Mouse (Mus musculus): ENCODE measurements around the gene Bola1. TPM values are rescaled to one million over a fixed set of nuclear protein-coding genes. Genes with fewer than 3 reads are reported as not detected.

Bola1 gene
- total and polyA plus RNA-seq, 3 experiments: 22.6 to 36.0 (median 28.7) TPM

DNA sequence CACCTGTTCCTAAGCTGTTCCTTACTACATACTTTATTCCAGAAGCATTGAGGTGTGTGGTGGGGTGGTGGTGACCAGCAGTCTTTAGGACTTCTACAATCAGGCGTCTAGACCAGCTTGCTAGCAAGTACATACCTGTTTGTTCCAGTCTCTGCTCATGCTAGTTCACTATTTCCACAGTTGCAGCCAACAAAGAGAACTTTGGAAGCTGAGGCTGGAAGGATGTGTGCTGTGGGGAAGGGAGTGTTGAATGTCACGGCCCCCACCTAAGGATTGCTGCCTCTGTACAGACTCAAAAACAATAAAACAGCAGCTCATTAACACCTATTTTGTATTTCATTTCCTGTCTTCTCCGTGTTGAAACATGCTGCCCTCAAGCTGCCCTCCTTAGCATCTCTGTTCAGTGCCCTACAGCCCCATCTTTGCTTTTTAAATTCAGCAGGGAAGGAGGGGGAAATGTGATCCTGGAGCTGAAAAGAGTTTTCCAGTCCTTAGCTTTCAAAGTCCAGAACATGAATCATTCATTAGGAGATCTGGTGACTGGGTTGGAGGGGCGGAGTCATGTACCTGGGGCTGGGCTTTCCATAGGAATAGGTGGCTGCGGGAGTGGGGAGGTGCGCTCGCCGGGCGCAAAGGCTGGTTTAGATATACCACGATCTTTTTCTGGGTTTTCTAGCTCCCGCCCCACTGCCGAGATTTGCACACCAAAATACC lies 58.5 kb downstream of the Bola1 start:
- 2% methylated on average over 12 of the region's 12 CpGs for WGBS
- Histone ChIP-seq H3K27me3 (ENCODE audit: control insufficient read depth, insufficient read depth, low read length) (no peaks in the 10 kb centered on the region), H3K27ac (peak overlapping the region; percentile 76), H3K4me3 (peak overlapping the region; percentile 48), H3K36me3 (ENCODE audit: control insufficient read depth, insufficient read depth, low read length) (peaks cover 5% of the 10 kb centered on the region), H3K4me1 (ENCODE audit: control insufficient read depth, insufficient read depth, low read length) (peaks cover 14% of the 10 kb centered on the region), H3K79me2 (replicated peaks; ENCODE audit: control insufficient read depth, insufficient read depth, low read length) (no peaks in the 10 kb centered on the region), H3K9ac (ENCODE audit: low read depth, low read length) (peak overlapping the region; percentile 57)
- intact Hi-C loops (cut with DNase I): no loop called here
- TF ChIP-seq POLR2A (IDR thresholded peaks at IDR 0.05; ENCODE audit: insufficient read depth, low read depth, low read length): peak; percentile 58
- no peak for TF ChIP-seq EP300 (IDR thresholded peaks at IDR 0.05; ENCODE audit: insufficient read depth, low read depth, low read length)
- no peak for TF ChIP-seq CTCF (IDR thresholded peaks at IDR 0.05)
- DNase-seq: peak; percentile 60 to 67

DNA sequence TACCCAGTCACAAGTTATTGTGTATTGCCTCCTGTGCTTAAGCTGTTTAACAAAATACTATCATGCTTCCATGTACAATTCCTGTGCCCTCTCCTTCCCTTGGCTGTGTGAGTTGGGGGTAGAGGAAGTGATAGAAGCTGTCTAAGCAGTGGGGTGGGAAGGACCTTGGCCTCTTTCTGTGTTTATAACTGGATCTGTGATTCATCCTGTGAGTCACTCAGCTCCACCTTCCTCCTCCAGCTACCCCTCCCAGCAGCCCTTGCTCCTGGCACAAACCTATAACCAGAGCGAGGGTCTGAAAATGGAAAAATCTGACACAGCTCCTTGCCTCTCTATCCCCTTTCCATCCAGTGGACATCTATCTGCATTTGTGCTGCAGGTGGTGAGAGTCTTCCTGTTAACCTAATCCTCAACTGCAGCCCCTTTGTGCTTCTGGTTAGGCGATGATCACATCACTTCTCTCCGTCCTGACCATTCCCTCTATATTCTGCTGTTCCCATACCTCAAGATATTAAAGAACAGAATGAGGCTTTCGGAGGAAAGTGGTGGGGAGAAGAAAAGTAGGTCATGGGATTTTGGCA lies 59.2 kb downstream of the Bola1 start:
- H3K4me3 ChIP-seq: peak overlapping the region; percentile 48

DNA sequence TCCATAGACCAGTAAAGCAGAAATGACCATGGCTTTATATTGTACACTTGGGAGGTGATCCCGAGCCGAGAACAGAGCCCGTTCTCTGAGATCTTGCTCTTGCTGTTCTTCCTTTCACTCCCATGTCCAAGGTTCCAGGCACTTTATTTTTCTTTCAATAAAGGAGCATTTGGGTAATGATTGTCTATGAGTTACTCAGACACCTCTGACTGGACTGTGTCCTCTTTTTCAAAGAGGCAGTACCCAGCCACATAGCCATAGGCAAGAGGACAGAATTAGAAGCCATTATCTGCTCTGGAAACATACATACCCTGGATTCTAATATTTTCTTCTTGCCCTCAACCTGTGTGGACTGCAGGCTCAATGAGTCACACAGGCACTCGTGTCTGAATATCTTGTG lies 59.7 kb downstream of the Bola1 start:
- peaks cover 5% of the 10 kb centered on the region for H3K36me3 ChIP-seq (ENCODE audit: control insufficient read depth, insufficient read depth, low read length)
- no peaks in the 10 kb centered on the region for H3K79me2 ChIP-seq (replicated peaks; ENCODE audit: control insufficient read depth, insufficient read depth, low read length)
- H3K27ac ChIP-seq: peak overlapping the region; percentile 76
- peaks cover 14% of the 10 kb centered on the region for H3K4me1 ChIP-seq (ENCODE audit: control insufficient read depth, insufficient read depth, low read length)
- DNase-seq: no peak
- intact Hi-C loops (cut with DNase I): no loop called here
- peak overlapping the region; percentile 48; the same call in 1 of the 2 replicates for H3K4me3 ChIP-seq
- no peak for TF ChIP-seq EP300 (IDR thresholded peaks at IDR 0.05; ENCODE audit: insufficient read depth, low read depth, low read length)
- no peak for TF ChIP-seq POLR2A (IDR thresholded peaks at IDR 0.05; ENCODE audit: insufficient read depth, low read depth, low read length)
- TF ChIP-seq CTCF (IDR thresholded peaks at IDR 0.05): no peak
- H3K27me3 ChIP-seq (ENCODE audit: control insufficient read depth, insufficient read depth, low read length): no peaks in the 10 kb centered on the region
- WGBS: 36% methylated on average over 4 of the region's 4 CpGs
- peak overlapping the region; percentile 48; the same call in 1 of the 2 replicates for H3K9ac ChIP-seq (ENCODE audit: low read depth, low read length)

More for the DNA sequence above, 59.2 kb downstream of the Bola1 start:
- peak overlapping the region; percentile 76 for H3K27ac ChIP-seq
- H3K4me1 ChIP-seq (ENCODE audit: control insufficient read depth, insufficient read depth, low read length): peaks cover 14% of the 10 kb centered on the region
- no peak for TF ChIP-seq CTCF (IDR thresholded peaks at IDR 0.05)
- peak; percentile 60 for TF ChIP-seq POLR2A (IDR thresholded peaks at IDR 0.05; ENCODE audit: insufficient read depth, low read depth, low read length)
- 0 out of 2 replicates have a peak, but pooled peaks have one; percentile 42 for TF ChIP-seq EP300 (IDR thresholded peaks at IDR 0.05; ENCODE audit: insufficient read depth, low read depth, low read length)
- 20% methylated on average over 4 of the region's 4 CpGs for WGBS
- intact Hi-C loops (cut with DNase I): no loop called here
- H3K36me3 ChIP-seq (ENCODE audit: control insufficient read depth, insufficient read depth, low read length): peaks cover 5% of the 10 kb centered on the region
- peak overlapping the region; percentile 48 for H3K9ac ChIP-seq (ENCODE audit: low read depth, low read length)
- no peaks in the 10 kb centered on the region for H3K79me2 ChIP-seq (replicated peaks; ENCODE audit: control insufficient read depth, insufficient read depth, low read length)
- no peaks in the 10 kb centered on the region for H3K27me3 ChIP-seq (ENCODE audit: control insufficient read depth, insufficient read depth, low read length)
- peak; percentile 63 to 79 for DNase-seq

DNA sequence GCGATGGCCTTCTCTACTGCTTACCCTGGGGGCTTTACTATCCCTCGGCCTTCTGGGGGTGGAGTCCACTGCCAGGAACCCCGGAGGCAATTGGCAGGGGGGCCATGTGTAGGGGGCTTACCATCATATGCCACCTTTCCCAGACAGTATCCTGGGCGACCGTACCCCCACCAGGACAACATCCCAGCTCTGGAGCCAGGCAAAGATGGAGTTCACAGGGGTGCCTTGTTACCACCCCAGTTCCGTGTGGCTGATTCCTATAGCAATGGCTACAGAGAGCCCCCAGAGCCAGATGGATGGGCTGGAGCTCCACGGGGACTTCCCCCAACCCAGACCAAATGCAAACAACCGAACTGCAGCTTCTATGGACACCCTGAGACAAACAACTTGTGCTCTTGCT lies 64.0 kb downstream of the Bola1 start:
- DNase-seq: no peak

DNA sequence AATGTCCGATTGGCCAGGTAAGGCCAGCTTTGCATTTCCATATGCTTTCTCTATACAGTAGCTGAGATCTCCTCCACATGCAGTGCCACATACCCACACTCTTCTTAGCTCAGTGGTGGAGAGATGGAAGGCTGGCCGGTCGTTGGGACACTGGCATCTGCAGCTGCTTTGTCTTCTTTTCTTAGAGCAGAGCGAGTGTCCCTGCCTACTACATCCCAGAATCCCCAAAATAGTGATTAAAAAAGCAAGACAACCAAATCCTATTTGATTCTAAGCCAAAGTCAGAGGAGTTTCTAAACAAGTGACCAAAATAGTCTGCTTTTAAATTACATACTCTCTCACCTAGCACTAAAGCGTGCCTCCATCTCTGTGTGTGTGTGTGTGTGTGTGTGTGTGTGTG lies 66.9 kb downstream of the Bola1 start:
- TF ChIP-seq EP300 (IDR thresholded peaks at IDR 0.05; ENCODE audit: insufficient read depth, low read depth, low read length): no peak
- no peak for TF ChIP-seq POLR2A (IDR thresholded peaks at IDR 0.05; ENCODE audit: insufficient read depth, low read depth, low read length)
- TF ChIP-seq CTCF (IDR thresholded peaks at IDR 0.05): no peak

More for the DNA sequence above, 64.0 kb downstream of the Bola1 start:
- TF ChIP-seq EP300 (IDR thresholded peaks at IDR 0.05; ENCODE audit: insufficient read depth, low read depth, low read length) (no peak), POLR2A (IDR thresholded peaks at IDR 0.05; ENCODE audit: insufficient read depth, low read depth, low read length) (no peak), CTCF (IDR thresholded peaks at IDR 0.05) (no peak)
- Histone ChIP-seq H3K27ac (no peak overlapping the region), H3K9ac (ENCODE audit: low read depth, low read length) (no peak overlapping the region), H3K4me3 (no peak overlapping the region), H3K27me3 (ENCODE audit: control insufficient read depth, insufficient read depth, low read length) (no peaks in the 10 kb centered on the region), H3K4me1 (ENCODE audit: control insufficient read depth, insufficient read depth, low read length) (peaks cover 8% of the 10 kb centered on the region), H3K36me3 (ENCODE audit: control insufficient read depth, insufficient read depth, low read length) (peaks cover 5% of the 10 kb centered on the region), H3K79me2 (replicated peaks; ENCODE audit: control insufficient read depth, insufficient read depth, low read length) (no peaks in the 10 kb centered on the region)
- intact Hi-C loops (cut with DNase I): no loop called here
- WGBS: 83% methylated on average over 8 of the region's 8 CpGs

DNA sequence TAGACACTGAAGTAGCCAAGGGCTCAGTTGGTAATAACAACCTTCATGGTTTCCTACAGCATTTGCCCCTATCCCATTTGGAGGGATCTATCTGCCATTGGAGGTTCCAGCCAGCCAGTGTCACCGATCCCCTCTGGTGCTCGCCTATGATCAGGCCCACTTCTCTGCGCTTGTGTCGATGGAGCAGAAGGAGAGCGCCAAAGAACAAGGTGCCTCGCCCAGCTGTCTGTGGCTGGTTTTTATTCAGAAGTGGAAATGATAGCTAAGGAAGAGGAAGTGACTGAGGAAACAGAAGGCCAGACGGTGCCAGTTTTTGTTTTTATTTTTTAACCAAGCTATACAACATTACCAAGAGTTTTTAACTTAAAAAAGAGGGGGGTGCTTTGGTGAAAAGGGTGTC lies 67.7 kb downstream of the Bola1 start:
- H3K27me3 ChIP-seq (ENCODE audit: control insufficient read depth, insufficient read depth, low read length): no peaks in the 10 kb centered on the region
- H3K79me2 ChIP-seq (replicated peaks; ENCODE audit: control insufficient read depth, insufficient read depth, low read length): no peaks in the 10 kb centered on the region
- DNase-seq: no peak
- no peak for TF ChIP-seq POLR2A (IDR thresholded peaks at IDR 0.05; ENCODE audit: insufficient read depth, low read depth, low read length)
- no peak for TF ChIP-seq CTCF (IDR thresholded peaks at IDR 0.05)
- TF ChIP-seq EP300 (IDR thresholded peaks at IDR 0.05; ENCODE audit: insufficient read depth, low read depth, low read length): no peak
- peaks cover 3% of the 10 kb centered on the region for H3K4me1 ChIP-seq (ENCODE audit: control insufficient read depth, insufficient read depth, low read length)
- H3K36me3 ChIP-seq (ENCODE audit: control insufficient read depth, insufficient read depth, low read length): no peaks in the 10 kb centered on the region
- WGBS: 57% methylated on average over 7 of the region's 7 CpGs
- H3K27ac ChIP-seq: no peak overlapping the region
- H3K9ac ChIP-seq (ENCODE audit: low read depth, low read length): no peak overlapping the region
- intact Hi-C loops (cut with DNase I): no loop called here
- no peak overlapping the region for H3K4me3 ChIP-seq

More for the DNA sequence above, 66.9 kb downstream of the Bola1 start:
- no peak overlapping the region for H3K27ac ChIP-seq
- 84% methylated on average over 5 of the region's 5 CpGs for WGBS
- H3K36me3 ChIP-seq (ENCODE audit: control insufficient read depth, insufficient read depth, low read length): no peaks in the 10 kb centered on the region
- no peak overlapping the region for H3K4me3 ChIP-seq
- intact Hi-C loops (cut with DNase I): no loop called here
- DNase-seq: no peak
- no peaks in the 10 kb centered on the region for H3K79me2 ChIP-seq (replicated peaks; ENCODE audit: control insufficient read depth, insufficient read depth, low read length)
- H3K4me1 ChIP-seq (ENCODE audit: control insufficient read depth, insufficient read depth, low read length): peaks cover 3% of the 10 kb centered on the region
- H3K27me3 ChIP-seq (ENCODE audit: control insufficient read depth, insufficient read depth, low read length): no peaks in the 10 kb centered on the region
- H3K9ac ChIP-seq (ENCODE audit: low read depth, low read length): no peak overlapping the region

All from heart, adult 2 months (tissue).